Mouse (Mus musculus): Measurements from ENCODE around the gene Hist1h2bb.

Hist1h2bb gene

DNA sequence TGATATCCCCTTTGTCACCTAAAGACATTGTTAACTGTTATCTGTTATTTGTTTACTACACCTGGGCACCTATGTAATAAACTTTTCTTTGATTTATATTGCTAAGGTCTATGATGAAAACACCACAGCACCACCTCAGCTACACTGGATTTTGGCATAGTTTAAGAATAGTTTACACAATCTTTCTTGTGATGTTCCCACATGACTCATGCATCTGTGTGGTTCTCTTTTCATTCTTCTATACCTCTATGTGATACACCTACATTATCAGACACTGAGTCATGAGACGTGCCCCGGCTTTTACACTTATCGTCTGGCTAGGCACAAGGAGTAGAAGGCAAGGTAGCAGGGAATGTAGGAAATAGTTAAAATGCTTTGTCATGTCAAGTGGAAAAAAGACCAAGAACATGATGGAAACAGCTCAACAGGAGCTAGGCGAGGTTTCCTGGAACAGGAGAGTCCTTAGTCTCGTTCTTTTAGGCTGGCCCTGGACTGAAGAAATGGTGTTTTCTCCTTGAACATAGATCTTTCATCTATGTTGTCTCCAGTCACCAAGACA lies 3.1 kb downstream of the Hist1h2bb start:
- DNase-seq (ENCODE audit: extremely low spot score, low spot score), result no peak

- DNase-seq (ENCODE audit: extremely low spot score, low spot score), result peak; percentile 81
These were observed 4.4 kb downstream of the Hist1h2bb start, which contains the start of gene Hist1h2ab for GRCm38 (mm10) chr13:23750839-23751477. Hist1h2ab (plus strand) TSS chr13:23751126.

DNA sequence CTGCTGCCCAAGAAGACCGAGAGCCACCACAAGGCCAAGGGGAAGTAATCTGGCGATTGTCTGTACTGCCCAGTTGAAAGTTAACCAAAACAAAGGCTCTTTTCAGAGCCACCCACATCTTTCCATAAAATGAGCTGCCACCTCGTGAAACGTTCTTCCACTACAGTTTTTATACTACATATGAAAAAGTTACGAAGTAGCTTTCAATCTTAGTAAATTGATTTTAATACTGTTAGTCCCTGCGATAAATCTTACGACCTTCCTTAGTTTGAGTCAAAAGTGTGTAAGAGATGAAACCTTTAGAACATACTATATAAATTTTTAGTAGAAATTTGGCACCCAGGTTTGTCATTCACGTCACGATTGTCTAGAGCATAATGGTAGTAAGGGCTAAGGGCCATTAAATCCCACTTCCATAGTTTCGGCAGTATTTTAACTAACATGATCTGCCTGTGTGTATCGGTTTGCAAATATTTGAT lies 5.0 kb downstream of the Hist1h2bb start:
- no peak for DNase-seq (ENCODE audit: extremely low spot score, low spot score)

GRCm38 (mm10) chr13:23752067-23752741 lies 5.7 kb downstream of the Hist1h2bb start, which contains the start of gene Hist1h3b:
Hist1h3b (plus strand) TSS chr13:23752267.
- DNase-seq (ENCODE audit: extremely low spot score, low spot score), result peak; percentile 87

DNA sequence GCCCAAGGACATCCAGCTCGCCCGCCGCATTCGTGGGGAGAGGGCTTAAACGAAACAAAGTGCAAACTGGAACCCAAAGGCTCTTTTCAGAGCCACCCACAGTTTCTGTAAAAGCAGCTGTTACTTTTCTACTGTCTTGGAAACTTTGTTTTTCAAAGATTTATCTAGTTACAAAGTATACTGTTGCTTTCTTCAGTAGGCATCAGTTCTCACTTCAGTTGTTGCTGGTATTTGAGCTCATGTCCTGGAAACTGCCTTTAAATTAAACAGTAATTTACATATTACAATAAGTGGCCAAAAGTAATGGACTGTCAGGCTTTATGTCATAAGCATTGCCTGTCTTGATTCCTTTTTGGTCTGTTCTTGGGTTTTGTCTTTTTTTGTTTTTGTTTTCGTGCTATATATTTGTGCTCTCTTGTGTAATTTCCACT lies 6.2 kb downstream of the Hist1h2bb start:
- DNase-seq (ENCODE audit: extremely low spot score, low spot score), result no peak

DNA sequence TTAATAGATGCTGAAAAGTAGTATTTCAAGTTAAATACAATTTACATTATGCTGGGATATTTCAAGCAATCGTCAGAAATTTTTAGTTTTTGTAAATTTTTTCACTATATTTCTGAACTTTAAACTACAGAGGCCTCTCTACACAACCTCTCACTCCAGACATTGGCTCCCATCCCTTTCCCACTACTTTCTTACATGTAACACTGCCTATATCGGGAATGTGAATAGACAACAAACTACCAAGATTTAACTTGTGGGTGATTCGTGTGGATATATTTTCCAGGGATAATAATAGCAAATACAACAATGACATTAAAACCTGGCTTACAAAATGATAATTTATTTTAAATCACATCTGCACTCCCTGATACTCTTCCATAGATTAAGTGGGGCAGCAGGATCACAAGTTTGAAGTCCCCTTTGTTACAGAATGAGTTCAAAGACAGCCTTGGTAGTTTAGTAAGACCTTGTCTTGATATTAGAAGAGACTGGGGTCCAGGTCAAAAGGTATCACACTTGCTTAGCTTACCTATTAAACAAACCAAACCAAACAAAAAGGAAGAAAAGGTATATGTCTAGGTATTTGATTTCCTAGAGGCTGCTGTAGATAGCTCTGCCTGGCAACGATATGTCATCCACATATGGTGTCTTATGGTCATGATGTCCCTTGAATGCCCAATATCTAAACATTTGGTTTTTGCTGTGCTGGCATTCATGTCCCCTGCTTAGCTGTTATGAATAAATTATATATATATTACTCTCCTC lies 7.0 kb downstream of the Hist1h2bb start:
- no peak for DNase-seq (ENCODE audit: extremely low spot score, low spot score)

DNA sequence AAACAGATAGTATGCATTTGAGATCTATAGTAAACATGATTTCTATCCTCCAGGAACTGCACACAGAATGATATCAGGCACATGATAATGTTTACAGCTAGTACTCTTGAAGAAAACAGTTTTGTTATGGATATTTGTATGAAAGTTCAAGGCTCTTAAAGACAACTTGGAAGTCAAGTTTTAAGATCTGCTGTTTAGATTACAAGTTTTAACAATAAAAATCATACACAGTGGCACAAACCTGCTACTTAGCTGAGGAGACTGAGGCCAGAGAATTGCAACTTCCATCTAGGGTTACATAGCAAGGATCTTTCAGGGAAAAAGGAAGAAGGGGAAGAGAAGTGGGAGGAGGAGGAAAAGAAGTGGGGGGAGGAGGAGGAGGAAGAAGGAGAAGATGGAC lies 8.5 kb downstream of the Hist1h2bb start:
- no peak for DNase-seq (ENCODE audit: extremely low spot score, low spot score)

- DNase-seq (ENCODE audit: extremely low spot score, low spot score), result peak; percentile 93
These were observed 10.3 kb downstream of the Hist1h2bb start, which contains the start of gene Hist1h4b for GRCm38 (mm10) chr13:23756790-23757189. Hist1h4b (plus strand) TSS chr13:23757013.

DNA sequence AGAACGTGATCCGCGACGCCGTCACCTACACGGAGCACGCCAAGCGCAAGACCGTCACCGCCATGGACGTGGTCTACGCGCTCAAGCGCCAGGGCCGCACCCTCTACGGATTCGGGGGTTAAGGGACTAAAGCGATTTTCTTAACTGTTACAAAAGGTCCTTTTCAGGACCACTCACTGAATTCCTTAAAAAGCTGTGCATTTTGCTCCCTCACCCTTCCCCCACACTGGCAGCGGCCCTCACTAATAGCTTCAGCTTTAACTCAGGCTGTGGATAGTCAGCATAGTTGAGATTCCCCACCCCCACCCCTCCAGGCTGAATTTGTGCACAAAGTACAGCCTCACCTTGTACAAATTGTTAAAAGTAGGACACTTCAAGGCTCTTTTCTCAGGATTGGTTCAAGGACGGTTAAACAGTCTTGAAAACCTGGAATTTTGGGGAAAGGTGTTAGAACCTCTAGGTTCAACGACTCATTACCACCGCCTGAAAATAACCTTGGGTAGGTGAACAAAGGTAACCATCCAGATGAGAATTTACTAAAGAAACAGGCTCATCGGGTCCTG lies 10.8 kb downstream of the Hist1h2bb start:
- DNase-seq (ENCODE audit: extremely low spot score, low spot score), result peak; percentile 63

- DNase-seq (ENCODE audit: extremely low spot score, low spot score), result no peak
These were observed 11.4 kb downstream of the Hist1h2bb start for GRCm38 (mm10) chr13:23757921-23758320.

- DNase-seq (ENCODE audit: extremely low spot score, low spot score), result no peak
These were observed 12.8 kb downstream of the Hist1h2bb start for GRCm38 (mm10) chr13:23759251-23759771.

- DNase-seq (ENCODE audit: extremely low spot score, low spot score), result no peak
These were observed 13.3 kb downstream of the Hist1h2bb start for GRCm38 (mm10) chr13:23759916-23760239.

- no peak for DNase-seq (ENCODE audit: extremely low spot score, low spot score)
These were observed 13.9 kb downstream of the Hist1h2bb start for GRCm38 (mm10) chr13:23760240-23760971.

GRCm38 (mm10) chr13:23760972-23761864 lies 14.7 kb downstream of the Hist1h2bb start, which contains the start of gene Hist1h4a:
Hist1h4a (minus strand) TSS chr13:23761230.
- peak; percentile 99 for DNase-seq (ENCODE audit: extremely low spot score, low spot score)

- peak; percentile 64 for DNase-seq (ENCODE audit: extremely low spot score, low spot score)
These were observed 15.6 kb downstream of the Hist1h2bb start, which contains the start of gene Hist1h3a for GRCm38 (mm10) chr13:23761871-23762821. Hist1h3a (minus strand) TSS chr13:23762386.

- no peak for DNase-seq (ENCODE audit: extremely low spot score, low spot score)
These were observed 16.7 kb downstream of the Hist1h2bb start for GRCm38 (mm10) chr13:23763242-23763585.

DNA sequence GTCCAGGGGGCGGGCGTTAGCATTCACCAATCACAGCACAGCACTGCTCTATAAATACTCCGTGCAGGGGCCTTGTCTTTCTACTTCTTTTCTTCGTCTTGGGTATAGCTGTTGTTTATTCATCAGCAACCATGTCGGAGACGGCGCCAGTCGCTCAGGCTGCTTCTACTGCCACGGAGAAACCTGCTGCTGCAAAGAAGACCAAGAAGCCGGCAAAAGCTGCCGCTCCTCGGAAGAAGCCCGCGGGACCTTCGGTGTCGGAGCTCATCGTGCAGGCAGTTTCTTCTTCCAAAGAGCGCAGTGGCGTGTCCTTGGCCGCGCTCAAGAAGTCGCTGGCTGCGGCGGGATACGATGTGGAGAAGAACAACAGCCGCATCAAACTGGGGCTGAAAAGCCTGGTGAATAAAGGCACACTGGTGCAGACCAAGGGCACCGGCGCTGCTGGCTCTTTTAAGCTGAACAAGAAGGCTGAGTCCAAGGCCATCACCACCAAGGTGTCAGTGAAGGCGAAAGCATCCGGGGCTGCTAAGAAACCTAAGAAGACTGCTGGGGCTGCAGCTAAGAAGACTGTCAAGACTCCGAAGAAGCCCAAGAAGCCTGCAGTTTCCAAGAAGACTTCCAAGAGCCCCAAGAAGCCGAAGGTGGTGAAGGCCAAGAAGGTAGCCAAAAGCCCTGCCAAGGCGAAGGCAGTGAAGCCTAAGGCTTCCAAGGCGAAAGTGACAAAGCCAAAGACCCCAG lies 17.2 kb downstream of the Hist1h2bb start, which contains the start of gene Hist1h1a:
Gene Hist1h1a, plus strand, starts transcription at position 81 of the 738 bp plus-strand sequence.
- DNase-seq (ENCODE audit: extremely low spot score, low spot score), result peak; percentile 89
